Mouse (Mus musculus): Measurements from ENCODE around the gene Olfr558. TPM values are rescaled to one million over a fixed set of nuclear protein-coding genes. Genes with fewer than 3 reads are reported as not detected.

Gene Olfr558
- not detected in 2 replicates for total RNA-seq (2012; rRNA removed)

DNA sequence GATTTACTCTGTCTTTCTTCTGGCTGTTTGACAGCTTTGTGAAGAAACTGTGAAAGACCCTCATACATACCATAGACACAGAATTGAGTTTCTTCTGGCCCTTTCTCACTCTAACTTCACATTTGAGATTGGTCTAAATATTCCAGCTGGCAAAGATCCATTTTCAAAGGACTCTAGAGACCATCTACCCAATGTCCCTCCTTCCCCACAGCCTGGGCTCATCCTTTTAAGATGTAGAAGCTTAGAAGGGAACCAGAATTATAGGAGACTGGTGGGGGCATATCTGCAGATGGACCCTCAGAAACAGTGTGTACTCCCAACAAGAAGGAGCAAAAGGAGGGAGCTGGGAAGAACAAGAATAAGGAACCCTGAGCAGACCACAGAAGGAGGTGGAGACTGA, at the start of gene Olfr558:
TSS of gene Olfr558 (plus strand) at position 301 of the 400 bp plus-strand sequence.
- no peaks in the 10 kb centered on the region for H3K9me3 ChIP-seq (ENCODE audit: control insufficient read depth, insufficient read depth, low read depth, low read length)
- no peak for DNase-seq (ENCODE audit: low read depth, low spot score)
- in situ Hi-C loops (cut with MboI; ENCODE audit: low sequenced_read_pairs in 2 of 2, unreplicated experiment in 2 of 2) = no loop called here
- H3K9ac ChIP-seq (ENCODE audit: insufficient read depth, low read depth, low read length, poor library complexity, severe bottlenecking) = no peak within 1 kb of the TSS
- TF ChIP-seq MAFK (IDR thresholded peaks at IDR 0.05; ENCODE audit: insufficient read depth, low read depth, low read length) (no peak), HCFC1 (IDR thresholded peaks at IDR 0.05; ENCODE audit: borderline replicate concordance, insufficient read depth, low read length) (no peak), CHD2 (IDR thresholded peaks at IDR 0.05; ENCODE audit: low read depth, low read length) (no peak), ZC3H11A (IDR thresholded peaks at IDR 0.05; ENCODE audit: borderline replicate concordance, low read depth, low read length) (no peak), ZNF384 (IDR thresholded peaks at IDR 0.05; ENCODE audit: low read depth, low read length) (no peak)
- H3K36me3 ChIP-seq (ENCODE audit: control insufficient read depth, insufficient read depth, low read length, poor library complexity, severe bottlenecking) = no peaks in the 10 kb centered on the region
- H3K4me3 ChIP-seq (ENCODE audit: insufficient read depth in 1 of 2, low read depth in 1 of 2, low read length in 2 of 2, poor library complexity in 1 of 2, severe bottlenecking in 1 of 2) = no peak within 1 kb of the TSS
- no peaks in the 10 kb centered on the region for H3K4me1 ChIP-seq (ENCODE audit: control insufficient read depth in 2 of 2, insufficient read depth in 2 of 2, low read length in 2 of 2, poor library complexity in 1 of 2)
- H3K27ac ChIP-seq (ENCODE audit: insufficient read depth, low read depth, low read length, poor library complexity, severe bottlenecking) = no peak within 1 kb of the TSS

DNA sequence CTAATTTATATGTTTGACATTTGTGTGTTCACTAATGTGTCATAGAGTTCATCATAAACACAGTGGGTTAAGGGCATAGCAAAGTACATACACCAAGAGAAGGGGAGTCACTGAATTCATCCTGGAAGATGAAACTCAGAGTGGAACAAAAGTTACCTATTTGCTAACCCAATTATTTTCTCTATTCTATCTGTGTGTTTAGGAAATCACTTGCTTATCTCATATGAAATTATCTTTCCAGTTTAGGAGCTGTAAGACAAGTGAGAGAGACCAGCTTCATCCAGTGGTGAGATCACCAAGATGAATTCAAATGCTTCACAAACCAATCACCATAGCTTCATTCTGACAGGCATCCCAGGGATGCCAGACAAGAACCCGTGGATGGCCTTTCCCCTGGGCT, 43.5 kb upstream of the Olfr558 start, which contains the start of gene Olfr555:
TSS of gene Olfr555 (plus strand) at position 301 of the 400 bp plus-strand sequence.
- in situ Hi-C loops (cut with MboI; ENCODE audit: low sequenced_read_pairs in 2 of 2, unreplicated experiment in 2 of 2) = no loop called here
- DNase-seq (ENCODE audit: low read depth, low spot score) = no peak

DNA sequence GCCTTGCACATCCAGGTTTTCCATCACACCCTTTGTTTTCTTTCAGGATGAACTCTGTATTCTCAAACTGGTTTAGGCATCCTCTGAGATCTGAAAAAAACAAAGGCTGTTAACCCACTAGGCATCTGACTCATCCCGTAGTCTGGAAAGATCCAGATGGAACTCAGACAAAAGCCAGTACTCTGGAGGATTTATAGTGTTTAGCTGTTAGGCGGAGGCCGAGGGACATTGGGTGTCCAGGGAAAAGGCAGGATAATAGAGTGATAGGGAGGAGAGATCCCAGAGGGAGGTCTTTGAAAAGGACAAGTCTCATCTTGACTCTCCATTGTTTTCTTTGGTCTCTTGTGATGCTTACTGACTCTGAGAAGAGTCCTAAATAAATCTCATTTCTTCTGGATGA, 37.4 kb upstream of the Olfr558 start, which contains the start of gene Olfr556:
TSS of gene Olfr556 (plus strand) at position 301 of the 400 bp plus-strand sequence.
- no peaks in the 10 kb centered on the region for H3K4me1 ChIP-seq (ENCODE audit: control insufficient read depth in 2 of 2, insufficient read depth in 2 of 2, low read length in 2 of 2, poor library complexity in 1 of 2)
- no peaks in the 10 kb centered on the region for H3K36me3 ChIP-seq (ENCODE audit: control insufficient read depth, insufficient read depth, low read length, poor library complexity, severe bottlenecking)
- H3K27ac ChIP-seq (ENCODE audit: insufficient read depth, low read depth, low read length, poor library complexity, severe bottlenecking) = no peak within 1 kb of the TSS
- no peak for DNase-seq (ENCODE audit: low read depth, low spot score)
- TF ChIP-seq CHD2 (IDR thresholded peaks at IDR 0.05; ENCODE audit: low read depth, low read length) (no peak), MAFK (IDR thresholded peaks at IDR 0.05; ENCODE audit: insufficient read depth, low read depth, low read length) (no peak), HCFC1 (IDR thresholded peaks at IDR 0.05; ENCODE audit: borderline replicate concordance, insufficient read depth, low read length) (no peak), ZC3H11A (IDR thresholded peaks at IDR 0.05; ENCODE audit: borderline replicate concordance, low read depth, low read length) (no peak), ZNF384 (IDR thresholded peaks at IDR 0.05; ENCODE audit: low read depth, low read length) (no peak)
- no peak within 1 kb of the TSS for H3K9ac ChIP-seq (ENCODE audit: insufficient read depth, low read depth, low read length, poor library complexity, severe bottlenecking)
- in situ Hi-C loops (cut with MboI; ENCODE audit: low sequenced_read_pairs in 2 of 2, unreplicated experiment in 2 of 2) = no loop called here
- H3K9me3 ChIP-seq (ENCODE audit: control insufficient read depth, insufficient read depth, low read depth, low read length) = no peaks in the 10 kb centered on the region
- H3K4me3 ChIP-seq (ENCODE audit: insufficient read depth in 1 of 2, low read depth in 1 of 2, low read length in 2 of 2, poor library complexity in 1 of 2, severe bottlenecking in 1 of 2) = no peak within 1 kb of the TSS

More for the DNA sequence above, 43.5 kb upstream of the Olfr558 start, which contains the start of gene Olfr555:
- TF ChIP-seq MAFK (IDR thresholded peaks at IDR 0.05; ENCODE audit: insufficient read depth, low read depth, low read length) (no peak), ZNF384 (IDR thresholded peaks at IDR 0.05; ENCODE audit: low read depth, low read length) (no peak)
- no peaks in the 10 kb centered on the region for H3K36me3 ChIP-seq (ENCODE audit: control insufficient read depth, insufficient read depth, low read length, poor library complexity, severe bottlenecking)
- no peak within 1 kb of the TSS for H3K9ac ChIP-seq (ENCODE audit: insufficient read depth, low read depth, low read length, poor library complexity, severe bottlenecking)
- H3K4me3 ChIP-seq (ENCODE audit: insufficient read depth in 1 of 2, low read depth in 1 of 2, low read length in 2 of 2, poor library complexity in 1 of 2, severe bottlenecking in 1 of 2) = no peak within 1 kb of the TSS
- no peaks in the 10 kb centered on the region for H3K9me3 ChIP-seq (ENCODE audit: control insufficient read depth, insufficient read depth, low read depth, low read length)
- H3K4me1 ChIP-seq (ENCODE audit: control insufficient read depth in 2 of 2, insufficient read depth in 2 of 2, low read length in 2 of 2, poor library complexity in 1 of 2) = no peaks in the 10 kb centered on the region
- no peak within 1 kb of the TSS for H3K27ac ChIP-seq (ENCODE audit: insufficient read depth, low read depth, low read length, poor library complexity, severe bottlenecking)

DNA sequence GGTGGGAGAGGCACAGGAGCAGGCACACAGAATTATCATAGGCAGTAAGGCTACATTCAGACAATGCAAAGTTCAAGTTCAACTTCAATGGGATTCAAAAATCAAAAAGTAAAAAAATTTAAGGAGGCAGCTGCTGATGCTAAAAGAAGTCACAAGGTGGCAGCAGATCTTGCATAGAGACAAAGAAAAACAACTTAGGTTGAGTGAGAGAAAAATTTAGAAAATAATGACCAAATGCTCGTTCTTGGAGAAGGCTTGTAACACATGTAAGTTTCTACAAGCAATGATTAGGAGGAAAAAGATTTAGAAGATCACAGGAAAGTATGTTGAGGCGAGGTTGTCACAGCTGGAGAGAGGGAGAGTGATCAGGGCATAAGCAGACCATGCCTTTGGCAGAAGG, 36.6 kb upstream of the Olfr558 start:
- no peak for DNase-seq (ENCODE audit: low read depth, low spot score)
- in situ Hi-C loops (cut with MboI; ENCODE audit: low sequenced_read_pairs in 2 of 2, unreplicated experiment in 2 of 2) = no loop called here

DNA sequence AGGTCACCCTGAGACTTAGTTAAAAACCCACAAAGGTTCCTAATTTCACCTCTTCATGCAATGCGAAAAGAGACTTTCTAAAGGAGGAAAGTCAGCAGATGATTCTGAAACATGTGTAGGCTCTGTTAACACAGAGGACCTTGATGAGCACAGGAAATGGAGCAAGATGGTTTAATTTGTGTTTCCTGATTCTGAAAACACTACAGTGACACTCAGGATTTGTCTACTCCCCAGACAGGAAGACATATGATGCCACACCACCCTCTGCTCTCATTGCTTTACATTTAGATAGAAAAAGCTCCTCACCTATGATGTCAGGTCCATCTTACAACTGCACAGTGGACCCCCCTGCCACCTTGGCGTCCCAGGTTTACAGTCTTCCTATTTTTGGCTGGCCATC, 25.8 kb upstream of the Olfr558 start:
- Histone ChIP-seq H3K9me3 (ENCODE audit: control insufficient read depth, insufficient read depth, low read depth, low read length) (no peaks in the 10 kb centered on the region), H3K4me3 (ENCODE audit: insufficient read depth in 1 of 2, low read depth in 1 of 2, low read length in 2 of 2, poor library complexity in 1 of 2, severe bottlenecking in 1 of 2) (no peak overlapping the region), H3K36me3 (ENCODE audit: control insufficient read depth, insufficient read depth, low read length, poor library complexity, severe bottlenecking) (no peaks in the 10 kb centered on the region), H3K4me1 (ENCODE audit: control insufficient read depth in 2 of 2, insufficient read depth in 2 of 2, low read length in 2 of 2, poor library complexity in 1 of 2) (no peaks in the 10 kb centered on the region), H3K27ac (ENCODE audit: insufficient read depth, low read depth, low read length, poor library complexity, severe bottlenecking) (no peak overlapping the region), H3K9ac (ENCODE audit: insufficient read depth, low read depth, low read length, poor library complexity, severe bottlenecking) (no peak overlapping the region)
- TF ChIP-seq MAFK (IDR thresholded peaks at IDR 0.05; ENCODE audit: insufficient read depth, low read depth, low read length) (no peak), ZC3H11A (IDR thresholded peaks at IDR 0.05; ENCODE audit: borderline replicate concordance, low read depth, low read length) (no peak), ZNF384 (IDR thresholded peaks at IDR 0.05; ENCODE audit: low read depth, low read length) (no peak), HCFC1 (IDR thresholded peaks at IDR 0.05; ENCODE audit: borderline replicate concordance, insufficient read depth, low read length) (no peak), CHD2 (IDR thresholded peaks at IDR 0.05; ENCODE audit: low read depth, low read length) (no peak)
- in situ Hi-C loops (cut with MboI; ENCODE audit: low sequenced_read_pairs in 2 of 2, unreplicated experiment in 2 of 2) = no loop called here
- DNase-seq (ENCODE audit: low read depth, low spot score) = no peak

More for the DNA sequence above, 36.6 kb upstream of the Olfr558 start:
- Histone ChIP-seq H3K9ac (ENCODE audit: insufficient read depth, low read depth, low read length, poor library complexity, severe bottlenecking) (no peak overlapping the region), H3K36me3 (ENCODE audit: control insufficient read depth, insufficient read depth, low read length, poor library complexity, severe bottlenecking) (no peaks in the 10 kb centered on the region), H3K4me3 (ENCODE audit: insufficient read depth in 1 of 2, low read depth in 1 of 2, low read length in 2 of 2, poor library complexity in 1 of 2, severe bottlenecking in 1 of 2) (no peak overlapping the region), H3K27ac (ENCODE audit: insufficient read depth, low read depth, low read length, poor library complexity, severe bottlenecking) (no peak overlapping the region), H3K4me1 (ENCODE audit: control insufficient read depth in 2 of 2, insufficient read depth in 2 of 2, low read length in 2 of 2, poor library complexity in 1 of 2) (no peaks in the 10 kb centered on the region), H3K9me3 (ENCODE audit: control insufficient read depth, insufficient read depth, low read depth, low read length) (no peaks in the 10 kb centered on the region)
- TF ChIP-seq HCFC1 (IDR thresholded peaks at IDR 0.05; ENCODE audit: borderline replicate concordance, insufficient read depth, low read length) (no peak), ZC3H11A (IDR thresholded peaks at IDR 0.05; ENCODE audit: borderline replicate concordance, low read depth, low read length) (no peak), CHD2 (IDR thresholded peaks at IDR 0.05; ENCODE audit: low read depth, low read length) (no peak), ZNF384 (IDR thresholded peaks at IDR 0.05; ENCODE audit: low read depth, low read length) (no peak), MAFK (IDR thresholded peaks at IDR 0.05; ENCODE audit: insufficient read depth, low read depth, low read length) (no peak)

Data from ES-E14 (cell line).